Mouse (Mus musculus) hindlimb bud, embryonic 11.5 days (tissue): ENCODE data around the gene Mex3b.

Experiments
- DNase-seq: peaks from one replicate; pipeline ENCODE4 v3.0.0-alpha.2; 2012; ENCODE audit warnings: low read depth, low spot score; ENCODE audit errors: extremely low spot score

The Mex3b gene

GRCm38 (mm10) chr7:82911501-82911900 lies 44.4 kb downstream of the Mex3b start:
- DNase-seq = no peak

- DNase-seq = no peak
These were observed 47.2 kb downstream of the Mex3b start for GRCm38 (mm10) chr7:82914297-82914696.
